Mouse (Mus musculus) intestine, postnatal 0 days (tissue): Measurements from ENCODE around the gene Atp8a2. TPM values are rescaled to one million over a fixed set of nuclear protein-coding genes. Genes with fewer than 3 reads are reported as not detected.

Experiments
- ATAC-seq: fragments of 200-750 bp; cut with Nextera tagmentation; 2 replicates; pipeline ENCODE4 v1.8.0; 2017; ENCODE audit warnings: mild to moderate bottlenecking, moderate TSS enrichment, moderate library complexity
- H3K27ac ChIP-seq: fragments of 300-500 bp; sonication (generic); 2 replicates; pipeline ENCODE4 v1.5.1; 2014; ENCODE audit warnings: mild to moderate bottlenecking, low read depth, low read length, moderate library complexity
- H3K27me3 ChIP-seq: fragments of 300-500 bp; sonication (generic); replicated peaks from 2 replicates; pipeline ENCODE4 v1.6.1; 2014; ENCODE audit warnings: low read length, mixed read lengths; ENCODE audit not compliant: control insufficient read depth, insufficient read depth
- H3K36me3 ChIP-seq: fragments of 300-500 bp; sonication (generic); 2 replicates; pipeline ENCODE4 v1.6.1; 2014; ENCODE audit warnings: mild to moderate bottlenecking, moderate library complexity; ENCODE audit not compliant: control insufficient read depth, insufficient read depth
- H3K4me1 ChIP-seq: fragments of 300-500 bp; sonication (generic); replicated peaks from 2 replicates; pipeline ENCODE4 v1.6.1; 2014; ENCODE audit warnings: antibody characterized with exemption, low read length, mixed read lengths; ENCODE audit not compliant: control insufficient read depth, insufficient read depth
- H3K4me2 ChIP-seq: fragments of 300-500 bp; sonication (generic); replicated peaks from 2 replicates; pipeline ENCODE4 v1.6.1; 2014; ENCODE audit warnings: low read depth, mild to moderate bottlenecking, moderate library complexity
- H3K4me3 ChIP-seq: fragments of 300-500 bp; sonication (generic); 2 replicates; pipeline ENCODE4 v1.5.1; 2014; ENCODE audit warnings: low read depth, low read length
- H3K9ac ChIP-seq: fragments of 300-500 bp; sonication (generic); 2 replicates; pipeline ENCODE4 v1.6.1; 2014; ENCODE audit warnings: mild to moderate bottlenecking, low read depth, low read length
- H3K9me3 ChIP-seq: fragments of 300-500 bp; sonication (generic); 2 replicates; pipeline ENCODE4 v1.6.1; 2016; ENCODE audit warnings: mixed run types; ENCODE audit not compliant: control insufficient read depth
- CTCF ChIP-seq: sonication (generic); IDR thresholded peaks from 2 replicates; pipeline ENCODE4 v1.5.1; 2016; ENCODE audit warnings: low read depth, mild to moderate bottlenecking, control low read depth, antibody characterized with exemption, moderate library complexity
- WGBS: fragments of 180-500 bp; shearing (Covaris S2); extraction: QIAGEN DNeasy Blood & Tissue Kit; methylation state at CpG from one replicate; pipeline ENCODE4 v1.1.7; 2014; 5-methylcytosine and 5-hydroxymethylcytosine counted together
- polyA plus RNA-seq: library from polyadenylated mRNA; unstranded; fragments of >200 nt; fragmentation: Nextera tagmentation; extraction: Ambion mirVana; gene quantifications from 2 replicates; pipeline ENCODE4 v1.2.1, GENCODE M21; 2015

The Atp8a2 gene
- polyA plus RNA-seq, 1 experiment from 2014 or later, result 5.1 TPM

- no peaks in the 10 kb centered on the region for H3K4me1 ChIP-seq
- H3K4me3 ChIP-seq, result no peak overlapping the region
- WGBS, result 82% methylated on average over 10 of the region's 10 CpGs
- H3K36me3 ChIP-seq, result no peaks in the 10 kb centered on the region
- TF ChIP-seq CTCF, result no peak
- no peak for ATAC-seq
- no peaks in the 10 kb centered on the region for H3K9me3 ChIP-seq
- H3K4me2 ChIP-seq, result no peak overlapping the region
- no peak overlapping the region for H3K9ac ChIP-seq
- no peak overlapping the region for H3K27ac ChIP-seq
- H3K27me3 ChIP-seq, result no peaks in the 10 kb centered on the region
These were observed 548.4 kb downstream of the Atp8a2 start for GRCm38 (mm10) chr14:59648611-59649010.

DNA sequence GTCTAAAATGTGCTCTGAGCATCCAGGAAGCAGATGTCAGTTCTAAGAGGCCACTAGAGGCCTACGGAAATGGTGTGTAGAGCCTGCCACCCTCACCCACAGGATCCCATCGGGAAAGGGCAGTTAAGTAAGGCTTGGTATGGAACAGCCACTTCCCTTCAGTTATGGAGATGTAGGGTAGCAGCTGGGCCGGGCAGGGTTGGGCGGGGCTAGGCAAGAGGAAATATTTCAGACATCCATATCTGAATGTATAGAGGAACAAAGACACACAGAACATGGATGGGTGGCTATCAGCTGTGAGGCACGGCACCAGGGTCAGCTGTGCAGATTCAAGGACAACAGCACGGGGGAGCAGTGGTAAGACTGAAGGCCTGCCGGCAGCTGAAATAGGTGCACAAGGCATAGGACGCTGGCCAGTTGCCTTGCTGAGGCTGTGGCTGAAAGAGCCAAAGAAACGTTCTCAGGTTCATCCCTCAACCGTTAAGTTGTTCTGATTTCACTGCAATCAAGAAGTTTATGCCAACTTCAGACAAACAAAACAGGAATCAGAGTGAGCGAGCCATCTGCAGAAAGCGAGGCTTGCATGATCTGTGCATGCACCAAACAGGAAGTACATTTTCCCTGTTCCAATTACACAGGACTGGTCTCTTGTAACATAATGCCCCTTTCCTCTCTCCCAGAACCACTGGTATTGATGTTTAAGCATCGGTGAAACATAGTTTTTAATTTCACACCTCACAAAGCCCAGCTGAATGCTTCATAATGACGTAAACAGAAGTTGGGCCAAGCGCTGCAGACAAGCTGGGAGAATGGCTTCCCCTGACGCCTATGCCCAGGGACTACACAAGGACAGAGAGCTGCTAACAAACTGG is 549.9 kb downstream of the Atp8a2 start:
- no peaks in the 10 kb centered on the region for H3K4me1 ChIP-seq
- WGBS, result 61% methylated on average over 16 of the region's 16 CpGs
- no peaks in the 10 kb centered on the region for H3K36me3 ChIP-seq
- H3K27ac ChIP-seq, result no peak overlapping the region
- H3K4me2 ChIP-seq, result no peak overlapping the region
- H3K9me3 ChIP-seq, result no peaks in the 10 kb centered on the region
- H3K27me3 ChIP-seq, result no peaks in the 10 kb centered on the region
- H3K9ac ChIP-seq, result no peak overlapping the region
- H3K4me3 ChIP-seq, result no peak overlapping the region
- no peak for ATAC-seq
- peak; percentile 31; the same call in 1 of the 2 replicates for TF ChIP-seq CTCF

GRCm38 (mm10) chr14:59644896-59645295 is 552.1 kb downstream of the Atp8a2 start:
- no peak for ATAC-seq
- no peak for TF ChIP-seq CTCF
- no peak overlapping the region for H3K9ac ChIP-seq
- H3K9me3 ChIP-seq, result no peaks in the 10 kb centered on the region
- H3K36me3 ChIP-seq, result no peaks in the 10 kb centered on the region
- no peaks in the 10 kb centered on the region for H3K27me3 ChIP-seq
- no peak overlapping the region for H3K4me2 ChIP-seq
- 88% methylated on average over 3 of the region's 3 CpGs for WGBS
- no peak overlapping the region for H3K27ac ChIP-seq
- no peak overlapping the region for H3K4me3 ChIP-seq
- no peaks in the 10 kb centered on the region for H3K4me1 ChIP-seq

- Histone ChIP-seq H3K36me3 (no peaks in the 10 kb centered on the region), H3K4me3 (no peak overlapping the region), H3K9ac (no peak overlapping the region), H3K4me1 (0 out of 2 replicates have a peak, but pooled peaks cover 6% of the 10 kb centered on the region), H3K4me2 (no peak overlapping the region), H3K27me3 (no peaks in the 10 kb centered on the region), H3K9me3 (no peaks in the 10 kb centered on the region), H3K27ac (no peak overlapping the region)
- ATAC-seq, result no peak
- WGBS, result 91% methylated on average over 1 of the region's 1 CpGs
- no peak for TF ChIP-seq CTCF
These were observed 552.8 kb downstream of the Atp8a2 start for GRCm38 (mm10) chr14:59644166-59644565.

GRCm38 (mm10) chr14:59643582-59643981 is 553.4 kb downstream of the Atp8a2 start:
- Histone ChIP-seq H3K9ac (no peak overlapping the region), H3K36me3 (no peaks in the 10 kb centered on the region), H3K27ac (no peak overlapping the region), H3K4me2 (no peak overlapping the region), H3K27me3 (no peaks in the 10 kb centered on the region), H3K4me3 (no peak overlapping the region), H3K4me1 (0 out of 2 replicates have a peak, but pooled peaks cover 6% of the 10 kb centered on the region), H3K9me3 (no peaks in the 10 kb centered on the region)
- no peak for ATAC-seq
- 46% methylated on average over 12 of the region's 12 CpGs for WGBS
- TF ChIP-seq CTCF, result no peak

GRCm38 (mm10) chr14:59641856-59642255 is 555.1 kb downstream of the Atp8a2 start:
- Histone ChIP-seq H3K4me1 (0 out of 2 replicates have a peak, but pooled peaks cover 6% of the 10 kb centered on the region), H3K9ac (no peak overlapping the region), H3K27me3 (no peaks in the 10 kb centered on the region), H3K36me3 (no peaks in the 10 kb centered on the region), H3K27ac (no peak overlapping the region), H3K4me2 (no peak overlapping the region), H3K9me3 (no peaks in the 10 kb centered on the region), H3K4me3 (no peak overlapping the region)
- no peak for TF ChIP-seq CTCF
- WGBS, result 58% methylated on average over 5 of the region's 5 CpGs
- no peak for ATAC-seq
